Mouse (Mus musculus): Measurements from ENCODE around the gene Xlr. TPM values are rescaled to one million over a fixed set of nuclear protein-coding genes. Genes with fewer than 3 reads are reported as not detected.
"Not testable (repeated sequence)": the region's sequence is repeated elsewhere in the genome, so short reads cannot be mapped to it uniquely, and the experiment has no call there.

Gene Xlr
- polyA plus RNA-seq (2021), result 1.5 TPM

- H3K27me3 ChIP-seq; POLR2A ChIA-PET; ATAC-seq; DNase-seq (ENCODE audit: low read depth, low spot score); CTCF ChIA-PET; in situ Hi-C loops (cut with MboI; ENCODE audit: low pct_unique_long_range_greater_than_20kb): not testable (repeated sequence)
These were observed at the start of gene Xlr for GRCm38 (mm10) chrX:53797519-53797918. TSS of gene Xlr (minus strand) at chrX:53797706.

- peaks cover 3% of the 10 kb centered on the region for H3K27me3 ChIP-seq
- in situ Hi-C loops (cut with MboI; ENCODE audit: low pct_unique_long_range_greater_than_20kb), result no loop called here
- no peak for DNase-seq (ENCODE audit: low read depth, low spot score)
- ChIA-PET POLR2A (no interaction called here), CTCF (no interaction called here)
- no peak for TF ChIP-seq CTCF (IDR thresholded peaks at IDR 0.05)
- ATAC-seq, result no peak
These were observed 1.6 kb upstream of the Xlr start for GRCm38 (mm10) chrX:53799074-53799473.

- in situ Hi-C loops (cut with MboI; ENCODE audit: low pct_unique_long_range_greater_than_20kb), result no loop called here
- DNase-seq (ENCODE audit: low read depth, low spot score) (no peak), ATAC-seq (no peak)
- peaks cover 25% of the 10 kb centered on the region for H3K27me3 ChIP-seq
- no peak for TF ChIP-seq CTCF (IDR thresholded peaks at IDR 0.05)
- POLR2A ChIA-PET, result no interaction called here
- CTCF ChIA-PET, result no interaction called here
These were observed 21.2 kb downstream of the Xlr start, which contains the start of gene Zfp36l3 for GRCm38 (mm10) chrX:53776276-53776675. TSS of gene Zfp36l3 (minus strand) at chrX:53776394.

- peaks cover 16% of the 10 kb centered on the region for H3K27me3 ChIP-seq
- no peak for ATAC-seq
- no peak for TF ChIP-seq CTCF (IDR thresholded peaks at IDR 0.05)
- ChIA-PET CTCF (no interaction called here), POLR2A (no interaction called here)
- no peak for DNase-seq (ENCODE audit: low read depth, low spot score)
- in situ Hi-C loops (cut with MboI; ENCODE audit: low pct_unique_long_range_greater_than_20kb), result no loop called here
These were observed 39.8 kb downstream of the Xlr start, which contains the start of gene 1700013H16Rik for GRCm38 (mm10) chrX:53757736-53758135. TSS of gene 1700013H16Rik (minus strand) at chrX:53757831.

GRCm38 (mm10) chrX:53752851-53753250, 44.7 kb downstream of the Xlr start:
- CTCF ChIA-PET, result interaction anchor here (0.9 kb wide), 1 partner anchor 26 kb away, joined by 4 read pairs; no protein-coding TSS in a partner anchor
- H3K27me3 ChIP-seq, result peaks cover 35% of the 10 kb centered on the region
- ATAC-seq, result no peak
- POLR2A ChIA-PET, result no interaction called here
- in situ Hi-C loops (cut with MboI; ENCODE audit: low pct_unique_long_range_greater_than_20kb), result no loop called here
- DNase-seq (ENCODE audit: low read depth, low spot score), result no peak
- TF ChIP-seq CTCF (IDR thresholded peaks at IDR 0.05), result no peak

GRCm38 (mm10) chrX:53728967-53729366, 68.5 kb downstream of the Xlr start:
- no peak for DNase-seq (ENCODE audit: low read depth, low spot score)
- ChIA-PET CTCF (no interaction called here), POLR2A (no interaction called here)
- peaks cover 28% of the 10 kb centered on the region for H3K27me3 ChIP-seq
- in situ Hi-C loops (cut with MboI; ENCODE audit: low pct_unique_long_range_greater_than_20kb), result no loop called here
- no peak for ATAC-seq
- TF ChIP-seq CTCF (IDR thresholded peaks at IDR 0.05), result no peak

Other genes starting within 250 kb of the Xlr start
- 0.22 TPM for gene Rtl8c, start 189.7 kb downstream of the Xlr start, polyA plus RNA-seq (2021)
- not detected for gene Gm14597, start 188.7 kb downstream of the Xlr start, polyA plus RNA-seq (2021)
- 74.9 TPM for gene Rtl8a, start 154.0 kb downstream of the Xlr start, polyA plus RNA-seq (2021)
- gene Rtl8b, start 127.3 kb downstream of the Xlr start, polyA plus RNA-seq (2021), result 29.4 TPM
- gene 4930502E18Rik, start 72.9 kb downstream of the Xlr start, polyA plus RNA-seq (2021), result not detected
- not detected for gene 1700013H16Rik, start 39.9 kb downstream of the Xlr start, polyA plus RNA-seq (2021)
- gene Zfp36l3, start 21.3 kb downstream of the Xlr start, polyA plus RNA-seq (2021), result not detected

Measured in Patski (cell line).